Mouse (Mus musculus) cerebellum, adult 2 months (tissue): Measurements from ENCODE around the gene Mnd1.

Experiments used
- CTCF ChIP-seq: fragments of 200-500 bp; IDR thresholded peaks from 2 replicates; pipeline ENCODE4 v1.5.1; 2011; ENCODE audit warnings: low read depth, mild to moderate bottlenecking, control low read depth, low read length, moderate library complexity, borderline replicate concordance; ENCODE audit not compliant: insufficient read depth
- POLR2A ChIP-seq: fragments of 200-500 bp; IDR thresholded peaks from 2 replicates; pipeline ENCODE4 v1.6.1; 2011; ENCODE audit warnings: low read length, control low read depth, borderline replicate concordance; ENCODE audit not compliant: insufficient read depth

DNA sequence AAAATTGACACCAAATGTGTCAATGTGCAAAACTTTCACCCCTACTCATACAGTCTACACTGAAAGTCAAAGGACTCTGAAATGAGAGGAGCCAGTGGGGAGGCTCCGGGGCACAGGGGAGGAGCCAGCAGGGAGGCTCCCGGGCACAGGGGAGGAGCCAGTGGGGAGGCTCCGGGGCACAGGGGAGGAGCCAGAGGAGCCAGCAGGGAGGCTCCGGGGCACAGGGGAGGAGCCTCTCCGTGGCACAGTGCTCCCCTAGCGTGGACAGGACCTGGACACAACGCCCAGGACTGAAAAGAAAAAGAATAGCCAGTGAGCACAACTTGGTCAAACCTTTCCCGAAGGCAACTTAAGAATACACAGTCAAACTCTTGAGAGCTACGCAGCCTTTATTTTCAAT, 20.2 kb downstream of the Mnd1 start:
- no peak for TF ChIP-seq CTCF
- TF ChIP-seq POLR2A: no peak
